17 mouse cellular contexts compared by ENCODE assay signal in the genomic region with DNA sequence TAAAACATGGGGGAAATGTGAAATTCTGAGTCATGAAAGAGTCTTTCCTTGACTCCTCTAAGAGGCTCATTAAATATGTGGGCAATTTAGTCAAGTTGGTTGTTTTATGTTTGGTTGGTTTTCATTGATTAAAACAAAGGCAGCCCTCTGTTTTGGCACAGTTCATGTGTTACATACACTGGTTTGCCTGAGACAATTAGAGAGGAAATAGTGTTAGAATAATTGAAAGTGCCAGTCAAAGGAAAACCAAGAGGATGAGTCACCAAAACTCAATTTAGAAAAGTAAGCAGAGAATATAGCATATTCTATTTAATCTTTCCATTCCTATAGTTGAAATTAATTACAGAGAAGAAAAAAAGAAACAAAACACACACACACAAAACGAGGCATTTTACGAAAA.
"Had no signal": no experiment of that assay in that cellular context is flagged by ENCODE, and none has a peak within 500 bp of the region (broad histone marks: within the 10 kb centered on the region; RNA-seq: fewer than 3 reads in every experiment).

No protein-coding gene starts in this region.

- H3K9me3 ChIP-seq: liver, embryonic 15.5 days; lung, embryonic 15.5 days; megakaryocyte, embryonic 14.5 days; midbrain, embryonic 13.5 days; midbrain, embryonic 15.5 days; neural tube, embryonic 12.5 days had no signal

- ATAC-seq: liver, postnatal 0 days; lung, postnatal 0 days; midbrain, embryonic 13.5 days; midbrain, embryonic 15.5 days had no signal

- H3K27me3 ChIP-seq: liver, embryonic 15.5 days; lung, embryonic 15.5 days; megakaryocyte, embryonic 14.5 days; midbrain, embryonic 13.5 days; midbrain, embryonic 15.5 days; neural tube, embryonic 12.5 days had no signal

- H3K27ac ChIP-seq: liver, embryonic 15.5 days; lung, embryonic 15.5 days; macrophage; midbrain, embryonic 13.5 days; midbrain, embryonic 15.5 days; neural tube, embryonic 12.5 days had no signal

- H3K4me3 ChIP-seq: liver, embryonic 15.5 days; lung, embryonic 15.5 days; megakaryocyte, embryonic 14.5 days; midbrain, embryonic 13.5 days; midbrain, embryonic 15.5 days; neural tube, embryonic 12.5 days had no signal

- H3K4me1 ChIP-seq: liver, embryonic 15.5 days; lung, embryonic 15.5 days; megakaryocyte, embryonic 14.5 days; midbrain, embryonic 13.5 days; midbrain, embryonic 15.5 days; neural tube, embryonic 12.5 days had no signal

- DNase-seq: liver, postnatal 0 days; lung, adult 2 months; lung, postnatal 14 days; lung, postnatal 36 days; right cerebral cortex, postnatal 14 days; thymus, adult 18-20 months; thymus, postnatal 14 days; thymus, postnatal 36 days had no signal

- H3K4me2 ChIP-seq: liver, embryonic 15.5 days; lung, embryonic 15.5 days; midbrain, embryonic 11.5 days; midbrain, embryonic 13.5 days; midbrain, embryonic 15.5 days; neural tube, embryonic 12.5 days had no signal

- H3K9ac ChIP-seq: liver, embryonic 15.5 days; liver, postnatal 0 days; lung, embryonic 15.5 days; midbrain, embryonic 13.5 days; midbrain, embryonic 15.5 days; neural tube, embryonic 12.5 days had no signal

- H3K36me3 ChIP-seq: liver, embryonic 15.5 days; lung, embryonic 15.5 days; midbrain, embryonic 13.5 days; midbrain, embryonic 15.5 days; neural tube, embryonic 12.5 days had no signal
